In the genomic region with DNA sequence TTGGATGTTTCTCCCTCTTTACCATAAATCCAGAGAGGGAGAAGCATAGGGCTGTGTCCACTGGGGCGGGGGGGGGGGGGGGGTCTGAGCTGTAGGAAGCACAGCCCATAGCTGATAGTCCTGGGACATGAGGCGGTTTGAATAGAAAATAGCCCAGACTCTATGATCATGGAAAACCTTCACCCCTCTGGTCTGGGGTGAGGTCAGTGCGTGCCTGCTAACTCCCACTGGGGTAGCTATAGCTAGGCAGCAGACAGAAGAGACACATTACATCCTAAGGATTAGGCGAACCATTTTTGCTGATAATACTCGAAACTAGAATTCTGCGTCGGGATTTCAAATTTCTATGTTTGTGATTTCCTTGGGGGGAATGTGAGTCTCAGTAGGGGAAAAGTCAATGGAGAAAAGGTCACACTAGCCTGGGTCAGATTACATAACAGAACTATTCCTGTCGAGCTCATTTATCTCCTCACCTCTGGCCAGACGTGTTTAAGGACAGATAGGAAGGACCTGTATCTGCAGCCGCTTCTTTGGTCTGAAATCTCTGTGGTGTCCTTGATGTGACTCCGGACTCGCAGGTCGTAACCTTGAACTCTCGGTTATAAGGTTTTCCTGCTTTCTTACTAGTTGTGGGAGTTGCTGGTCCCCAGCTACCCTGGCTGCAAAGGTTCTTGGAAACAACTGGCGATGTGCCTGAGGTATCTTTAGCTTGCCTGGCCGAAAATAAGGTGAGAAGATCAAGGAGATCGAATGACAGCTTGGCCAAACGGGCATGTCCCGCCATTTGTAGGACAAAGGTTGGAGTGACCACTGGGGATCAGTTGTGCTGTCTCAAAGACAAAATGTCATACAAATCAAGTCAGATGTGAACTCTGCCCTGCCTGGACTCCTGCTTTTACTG, we compare ENCODE assay signal across 15 mouse cellular contexts. TPM values are rescaled to one million over a fixed set of nuclear protein-coding genes. Genes with fewer than 3 reads are reported as not detected.
A peak's percentile ranks its signal among the peaks of the same experiment; 100 is the strongest.
DNase-seq lines count a peak whose midpoint lies in the region; ATAC-seq and TF ChIP-seq lines count a peak whose summit lies in the region.
"Had no signal": no experiment of that assay in that cellular context is flagged by ENCODE, and none has a peak within 500 bp of the region (broad histone marks: within the 10 kb centered on the region; RNA-seq: fewer than 3 reads in every experiment).

No protein-coding gene starts in this region.

- DNase-seq in adrenal gland, adult 2 months, result peak; percentile 74
- DNase-seq in adrenal gland, postnatal 25 days, result no peak
- no peak for DNase-seq in liver, embryonic 11.5 days (ENCODE audit: low spot score)
- no peak for DNase-seq in cerebellum, adult 8-10 months
- DNase-seq in spleen, postnatal 14 days (ENCODE audit: low spot score in 2 of 2), result no peak
- DNase-seq: cerebellum, postnatal 10 days; forebrain, postnatal 0 days had no signal

- TF ChIP-seq POLR2A in small intestine, adult 2 months (IDR thresholded peaks at IDR 0.05; ENCODE audit: low read depth, low read length), result no peak

- H3K9me3 ChIP-seq in liver, embryonic 15.5 days (replicated peaks), result no peaks in the 10 kb centered on the region
- H3K9me3 ChIP-seq in liver, embryonic 11.5 days (ENCODE audit: control insufficient read depth, low read length), result no peaks in the 10 kb centered on the region
- no peaks in the 10 kb centered on the region for H3K9me3 ChIP-seq in heart, embryonic 13.5 days
- H3K9me3 ChIP-seq: midbrain, embryonic 13.5 days; neural tube, embryonic 13.5 days had no signal

- peak overlapping the region; percentile 3; the same call in 1 of the 2 replicates for H3K27ac ChIP-seq in liver, embryonic 15.5 days (replicated peaks)
- H3K27ac ChIP-seq in liver, embryonic 11.5 days (ENCODE audit: low read depth, low read length), result no peak overlapping the region; the same call in 1 of the 2 replicates
- peak overlapping the region; percentile 51 for H3K27ac ChIP-seq in heart, embryonic 13.5 days (replicated peaks)
- peak overlapping the region; percentile 91 for H3K27ac ChIP-seq in small intestine, adult 2 months (ENCODE audit: insufficient read depth, low read depth, low read length)
- H3K27ac ChIP-seq: midbrain, embryonic 13.5 days; neural tube, embryonic 13.5 days had no signal

- H3K4me1 ChIP-seq in liver, embryonic 15.5 days (replicated peaks), result peaks cover 54% of the 10 kb centered on the region
- peaks cover 34% of the 10 kb centered on the region for H3K4me1 ChIP-seq in liver, embryonic 11.5 days (replicated peaks; ENCODE audit: control insufficient read depth, insufficient read depth, low read length)
- peaks cover 84% of the 10 kb centered on the region for H3K4me1 ChIP-seq in heart, embryonic 13.5 days
- H3K4me1 ChIP-seq in small intestine, adult 2 months (ENCODE audit: control insufficient read depth, insufficient read depth, insufficient read length, low read length), result peaks cover 31% of the 10 kb centered on the region

- no peak overlapping the region for H3K4me2 ChIP-seq in liver, embryonic 15.5 days
- no peak overlapping the region for H3K4me2 ChIP-seq in liver, embryonic 11.5 days
- H3K4me2 ChIP-seq in heart, embryonic 13.5 days, result no peak overlapping the region
- H3K4me2 ChIP-seq: midbrain, embryonic 13.5 days; neural tube, embryonic 13.5 days had no signal

- TF ChIP-seq CTCF in small intestine, adult 2 months (IDR thresholded peaks at IDR 0.05; ENCODE audit: extremely low read depth, insufficient read length, insufficient replicate concordance, low read depth, low read length), result no peak

- H3K36me3 ChIP-seq in liver, embryonic 15.5 days (replicated peaks), result no peaks in the 10 kb centered on the region
- H3K36me3 ChIP-seq in liver, embryonic 11.5 days (ENCODE audit: control insufficient read depth, insufficient read depth, low read length), result no peaks in the 10 kb centered on the region
- no peaks in the 10 kb centered on the region for H3K36me3 ChIP-seq in heart, embryonic 13.5 days
- no peaks in the 10 kb centered on the region for H3K36me3 ChIP-seq in small intestine, adult 2 months (ENCODE audit: control insufficient read depth, insufficient read depth, low read length)
- H3K36me3 ChIP-seq: midbrain, embryonic 13.5 days; neural tube, embryonic 13.5 days had no signal

- no peak overlapping the region for H3K4me3 ChIP-seq in liver, embryonic 15.5 days (replicated peaks)
- H3K4me3 ChIP-seq in liver, embryonic 11.5 days (ENCODE audit: low read depth, low read length), result no peak overlapping the region
- no peak overlapping the region for H3K4me3 ChIP-seq in heart, embryonic 13.5 days
- H3K4me3 ChIP-seq in small intestine, adult 2 months (ENCODE audit: low read depth, low read length), result no peak overlapping the region
- H3K4me3 ChIP-seq: midbrain, embryonic 13.5 days; neural tube, embryonic 13.5 days had no signal

- H3K27me3 ChIP-seq in liver, embryonic 15.5 days, result no peaks in the 10 kb centered on the region
- H3K27me3 ChIP-seq in liver, embryonic 11.5 days (replicated peaks; ENCODE audit: control insufficient read depth, insufficient read depth, low read length), result no peaks in the 10 kb centered on the region
- no peaks in the 10 kb centered on the region for H3K27me3 ChIP-seq in heart, embryonic 13.5 days (replicated peaks)
- H3K27me3 ChIP-seq in small intestine, adult 2 months (ENCODE audit: control insufficient read depth, insufficient read depth, low read length), result no peaks in the 10 kb centered on the region
- H3K27me3 ChIP-seq: midbrain, embryonic 13.5 days; neural tube, embryonic 13.5 days had no signal

- no peak for ATAC-seq in liver, embryonic 15.5 days (ENCODE audit: insufficient read depth)
- ATAC-seq in liver, embryonic 11.5 days (replicated peaks; ENCODE audit: low FRiP score), result no peak
- no peak for ATAC-seq in heart, embryonic 13.5 days (ENCODE audit: extremely low read depth, insufficient number of reproducible peaks, low FRiP score, low TSS enrichment)
- ATAC-seq: forebrain, postnatal 0 days; lung, postnatal 0 days; midbrain, embryonic 13.5 days had no signal

- 57% methylated on average over 19 of the region's 19 CpGs for WGBS in liver, embryonic 15.5 days (ENCODE audit: insufficient replicate concordance)
- WGBS in liver, embryonic 11.5 days, result 59% methylated on average over 19 of the region's 19 CpGs
- WGBS in heart, embryonic 13.5 days, result 40% methylated on average over 18 of the region's 19 CpGs
- 72% methylated on average over 19 of the region's 19 CpGs for WGBS in small intestine, adult 2 months

- no peak overlapping the region for H3K9ac ChIP-seq in liver, embryonic 15.5 days
- no peak overlapping the region for H3K9ac ChIP-seq in liver, embryonic 11.5 days (ENCODE audit: low read depth, low read length)
- H3K9ac ChIP-seq in heart, embryonic 13.5 days, result no peak overlapping the region
- H3K9ac ChIP-seq: forebrain, postnatal 0 days; midbrain, embryonic 13.5 days; neural tube, embryonic 13.5 days had no signal

RNA-seq across cellular contexts. Expression of a gene that starts 2.9 kb away (rescaled TPM):
- not detected for total RNA-seq in adrenal gland, adult 2 months (2021)
- polyA plus RNA-seq in adrenal gland, adult 2 months (2012; rRNA removed), result not detected in 2 replicates
- total RNA-seq in adrenal gland, postnatal 25 days (2021), result not detected in 2 replicates
- 0.17 and 0.23 TPM in 2 replicates for polyA plus RNA-seq in liver, embryonic 15.5 days (2015; fragmentation: Nextera tagmentation; extraction: Ambion mirVana)
- polyA plus RNA-seq in liver, embryonic 11.5 days (2014; fragmentation: Nextera tagmentation; extraction: Ambion mirVana), result 0.49 and 1.0 TPM in 2 replicates
- polyA plus RNA-seq in heart, embryonic 13.5 days (2015; fragmentation: Nextera tagmentation; extraction: Ambion mirVana), result 1.6 and 1.7 TPM in 2 replicates
- polyA plus RNA-seq in small intestine, adult 2 months (2012; rRNA removed), result not detected in 2 replicates
- total RNA-seq: forebrain, postnatal 0 days; left cerebral cortex, postnatal 36 days had no signal
- polyA plus RNA-seq: embryonic facial prominence, embryonic 14.5 days; forebrain, postnatal 0 days had no signal

RNA-seq across cellular contexts. Expression of a gene that starts 16.1 kb away (rescaled TPM):
- total RNA-seq in adrenal gland, adult 2 months (2021), result 100 to 1,000 TPM; 421 to 430 TPM
- 390 and 481 TPM in 2 replicates for polyA plus RNA-seq in adrenal gland, adult 2 months (2012; rRNA removed)
- total RNA-seq in adrenal gland, postnatal 25 days (2021), result 421 and 586 TPM in 2 replicates
- 42.8 and 46.8 TPM in 2 replicates for polyA plus RNA-seq in liver, embryonic 15.5 days (2015; fragmentation: Nextera tagmentation; extraction: Ambion mirVana)
- 41.1 and 44.0 TPM in 2 replicates for polyA plus RNA-seq in liver, embryonic 11.5 days (2014; fragmentation: Nextera tagmentation; extraction: Ambion mirVana)
- polyA plus RNA-seq in heart, embryonic 13.5 days (2015; fragmentation: Nextera tagmentation; extraction: Ambion mirVana), result 156 and 165 TPM in 2 replicates
- 167 and 384 TPM in 2 replicates for polyA plus RNA-seq in small intestine, adult 2 months (2012; rRNA removed)

RNA-seq across cellular contexts. Expression of a gene that starts 20.1 kb away (rescaled TPM):
- 10 to 100 TPM; 32.5 to 38.5 TPM for total RNA-seq in adrenal gland, adult 2 months (2021)
- 19.9 and 21.4 TPM in 2 replicates for polyA plus RNA-seq in adrenal gland, adult 2 months (2012; rRNA removed)
- total RNA-seq in adrenal gland, postnatal 25 days (2021), result 37.7 and 44.9 TPM in 2 replicates
- 10.9 and 11.7 TPM in 2 replicates for polyA plus RNA-seq in liver, embryonic 15.5 days (2015; fragmentation: Nextera tagmentation; extraction: Ambion mirVana)
- polyA plus RNA-seq in liver, embryonic 11.5 days (2014; fragmentation: Nextera tagmentation; extraction: Ambion mirVana), result 18.6 and 21.5 TPM in 2 replicates
- 33.5 and 36.1 TPM in 2 replicates for polyA plus RNA-seq in heart, embryonic 13.5 days (2015; fragmentation: Nextera tagmentation; extraction: Ambion mirVana)
- 3.4 and 7.9 TPM in 2 replicates for polyA plus RNA-seq in small intestine, adult 2 months (2012; rRNA removed)

RNA-seq across cellular contexts. Expression of a gene that starts 22.6 kb away (rescaled TPM):
- total RNA-seq in adrenal gland, adult 2 months (2021), result 1 to 10 TPM in 1 of 2 experiments, under 1 TPM in 1; 0.75 to 2.3 TPM
- polyA plus RNA-seq in adrenal gland, adult 2 months (2012; rRNA removed), result 1.8 and 2.0 TPM in 2 replicates
- total RNA-seq in adrenal gland, postnatal 25 days (2021), result 0.71 and 0.97 TPM in 2 replicates
- 0.12 and 0.15 TPM in 2 replicates for polyA plus RNA-seq in liver, embryonic 15.5 days (2015; fragmentation: Nextera tagmentation; extraction: Ambion mirVana)
- 0.71 and 1.1 TPM in 2 replicates for polyA plus RNA-seq in liver, embryonic 11.5 days (2014; fragmentation: Nextera tagmentation; extraction: Ambion mirVana)
- polyA plus RNA-seq in heart, embryonic 13.5 days (2015; fragmentation: Nextera tagmentation; extraction: Ambion mirVana), result 6.5 and 8.1 TPM in 2 replicates
- 0.44 and 0.63 TPM in 2 replicates for polyA plus RNA-seq in small intestine, adult 2 months (2012; rRNA removed)

RNA-seq across cellular contexts. Expression of a gene that starts 27.1 kb away (rescaled TPM):
- 10 to 100 TPM; 31.2 to 46.4 TPM for total RNA-seq in adrenal gland, adult 2 months (2021)
- 17.6 and 21.1 TPM in 2 replicates for polyA plus RNA-seq in adrenal gland, adult 2 months (2012; rRNA removed)
- 32.9 and 50.0 TPM in 2 replicates for total RNA-seq in adrenal gland, postnatal 25 days (2021)
- 0.47 and 0.64 TPM in 2 replicates for polyA plus RNA-seq in liver, embryonic 15.5 days (2015; fragmentation: Nextera tagmentation; extraction: Ambion mirVana)
- 2.6 and 3.1 TPM in 2 replicates for polyA plus RNA-seq in liver, embryonic 11.5 days (2014; fragmentation: Nextera tagmentation; extraction: Ambion mirVana)
- 4.6 and 5.2 TPM in 2 replicates for polyA plus RNA-seq in heart, embryonic 13.5 days (2015; fragmentation: Nextera tagmentation; extraction: Ambion mirVana)
- 2.9 and 7.6 TPM in 2 replicates for polyA plus RNA-seq in small intestine, adult 2 months (2012; rRNA removed)
